Mouse (Mus musculus): ENCODE measurements around the gene Hoxa9.

DNA sequence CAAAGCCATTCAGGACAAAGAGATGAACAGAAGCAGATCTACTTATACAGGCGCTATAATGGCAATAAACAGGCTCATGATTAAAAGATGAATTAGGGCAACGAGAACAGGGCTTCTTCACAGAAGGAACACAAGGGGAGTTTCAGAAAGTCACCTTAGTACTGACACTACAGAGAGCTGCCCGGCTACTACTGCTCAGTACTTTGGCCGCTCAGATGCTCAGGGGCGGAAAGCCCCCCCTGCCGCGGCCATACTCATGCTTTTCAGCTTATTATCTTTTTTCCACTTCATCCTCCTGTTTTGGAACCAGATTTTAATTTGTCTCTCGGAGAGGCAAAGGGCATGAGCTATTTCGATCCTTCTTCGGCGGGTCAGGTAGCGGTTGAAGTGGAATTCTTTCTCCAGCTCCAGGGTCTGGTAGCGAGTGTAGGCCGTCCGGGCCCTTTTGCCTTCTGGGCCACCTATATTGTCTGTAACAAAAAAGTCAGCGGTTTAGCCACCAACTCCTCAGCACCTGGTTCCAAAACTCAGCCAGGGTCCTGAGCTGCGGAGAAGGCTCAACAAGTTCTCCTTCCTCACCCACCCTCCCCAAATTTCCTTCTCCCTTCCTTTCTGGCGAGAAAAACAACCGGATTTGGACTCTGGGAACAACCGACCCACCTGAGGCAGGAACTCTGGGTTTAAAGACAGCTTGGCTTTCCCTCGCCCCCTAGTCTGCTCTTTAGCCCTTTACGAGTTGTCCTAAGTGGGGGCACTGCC is 28.3 kb downstream of the Hoxa9 start:
- TF ChIP-seq CTCF (IDR thresholded peaks at IDR 0.05; ENCODE audit: control insufficient read depth, insufficient read depth, insufficient replicate concordance, low read depth, low read length) (no peak), POLR2A (IDR thresholded peaks at IDR 0.05; ENCODE audit: control insufficient read depth, low read depth, low read length) (no peak)

Measured in testis, adult 2 months (tissue).